Mouse (Mus musculus): ENCODE measurements around the gene Pcsk2. TPM values are rescaled to one million over a fixed set of nuclear protein-coding genes. Genes with fewer than 3 reads are reported as not detected.
A peak's percentile ranks its signal among the peaks of the same experiment; 100 is the strongest.

Gene Pcsk2
- polyA plus RNA-seq, 1 experiment from 2014 or later = 4.8 TPM

DNA sequence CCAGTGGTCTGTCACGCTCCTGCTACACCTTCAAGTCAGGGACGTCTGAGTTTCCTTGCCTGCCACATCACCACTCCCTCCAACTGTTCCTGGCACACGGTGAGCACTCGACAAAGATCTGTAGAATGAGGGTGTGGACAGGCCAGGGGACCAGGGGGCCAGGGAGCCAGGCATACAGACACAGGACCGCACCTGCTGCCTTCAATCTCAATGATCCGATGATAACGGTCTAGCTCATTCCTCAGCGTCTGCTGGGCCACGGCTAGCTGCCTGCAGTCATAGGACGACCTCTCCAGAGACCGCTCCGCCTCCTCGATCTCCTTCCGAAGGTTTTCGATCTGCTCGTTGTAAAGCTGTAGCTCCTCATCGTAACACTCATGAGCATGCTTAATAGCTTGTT is 285.7 kb downstream of the Pcsk2 start:
- no peak overlapping the region for H3K4me3 ChIP-seq (replicated peaks)
- ATAC-seq (ENCODE audit: low FRiP score) = no peak
- H3K27me3 ChIP-seq = no peaks in the 10 kb centered on the region
- H3K4me1 ChIP-seq = no peaks in the 10 kb centered on the region
- WGBS = 80% methylated on average over 17 of the region's 17 CpGs
- no peak overlapping the region for H3K27ac ChIP-seq
- no peaks in the 10 kb centered on the region for H3K9me3 ChIP-seq
- H3K36me3 ChIP-seq (replicated peaks) = no peaks in the 10 kb centered on the region
- H3K9ac ChIP-seq = no peak overlapping the region
- no peak overlapping the region for H3K4me2 ChIP-seq

DNA sequence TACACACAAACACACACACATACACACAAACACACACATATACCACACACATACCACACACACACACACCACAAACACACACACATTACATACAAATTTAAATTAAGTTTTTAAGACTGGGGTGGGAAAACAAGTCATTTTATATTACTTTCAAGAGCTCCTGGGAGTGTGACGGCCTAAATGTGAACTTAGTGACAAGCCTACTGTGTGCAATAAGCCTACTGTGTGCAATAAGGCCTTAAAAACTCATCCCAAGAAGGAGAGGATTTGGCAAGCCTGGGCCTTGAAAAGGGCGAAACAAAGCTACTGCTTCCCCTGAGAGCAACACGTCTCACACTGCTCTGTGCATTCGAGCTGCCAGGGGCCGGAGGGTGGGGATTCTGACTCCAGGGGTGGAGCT is 286.8 kb downstream of the Pcsk2 start:
- WGBS = 69% methylated on average over 5 of the region's 5 CpGs

DNA sequence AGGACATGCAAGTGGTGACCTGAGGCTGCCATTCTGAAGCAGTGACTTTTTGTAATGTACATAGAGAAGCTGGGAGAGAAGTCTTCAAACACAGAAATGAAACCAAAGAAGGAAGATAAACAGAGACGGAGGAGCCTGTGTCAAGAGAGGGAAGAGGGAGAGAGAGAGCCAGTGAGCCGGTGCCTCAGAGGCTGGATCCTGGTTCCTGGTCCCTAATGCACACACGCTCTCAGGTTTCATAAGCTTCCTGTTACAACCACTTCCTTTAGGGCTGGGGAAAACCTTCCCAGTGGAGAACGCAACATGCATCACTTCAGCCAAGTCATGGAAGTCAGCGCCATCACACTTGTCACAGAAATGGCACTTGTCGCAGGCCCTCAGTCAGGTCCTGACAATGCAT is 288.1 kb downstream of the Pcsk2 start:
- no peak overlapping the region for H3K9ac ChIP-seq
- H3K4me3 ChIP-seq (replicated peaks) = no peak overlapping the region
- no peak overlapping the region for H3K27ac ChIP-seq
- no peaks in the 10 kb centered on the region for H3K9me3 ChIP-seq
- ATAC-seq (ENCODE audit: low FRiP score) = no peak
- no peak overlapping the region for H3K4me2 ChIP-seq
- no peaks in the 10 kb centered on the region for H3K27me3 ChIP-seq
- peaks cover 4% of the 10 kb centered on the region for H3K4me1 ChIP-seq
- no peaks in the 10 kb centered on the region for H3K36me3 ChIP-seq (replicated peaks)
- 79% methylated on average over 6 of the region's 6 CpGs for WGBS

More for the DNA sequence above, 286.8 kb downstream of the Pcsk2 start:
- no peak overlapping the region for H3K9ac ChIP-seq
- H3K4me3 ChIP-seq (replicated peaks) = no peak overlapping the region
- H3K36me3 ChIP-seq (replicated peaks) = no peaks in the 10 kb centered on the region
- H3K4me1 ChIP-seq = peaks cover 4% of the 10 kb centered on the region
- H3K4me2 ChIP-seq = no peak overlapping the region
- no peak for ATAC-seq (ENCODE audit: low FRiP score)
- no peaks in the 10 kb centered on the region for H3K27me3 ChIP-seq
- H3K27ac ChIP-seq = no peak overlapping the region
- H3K9me3 ChIP-seq = no peaks in the 10 kb centered on the region

DNA sequence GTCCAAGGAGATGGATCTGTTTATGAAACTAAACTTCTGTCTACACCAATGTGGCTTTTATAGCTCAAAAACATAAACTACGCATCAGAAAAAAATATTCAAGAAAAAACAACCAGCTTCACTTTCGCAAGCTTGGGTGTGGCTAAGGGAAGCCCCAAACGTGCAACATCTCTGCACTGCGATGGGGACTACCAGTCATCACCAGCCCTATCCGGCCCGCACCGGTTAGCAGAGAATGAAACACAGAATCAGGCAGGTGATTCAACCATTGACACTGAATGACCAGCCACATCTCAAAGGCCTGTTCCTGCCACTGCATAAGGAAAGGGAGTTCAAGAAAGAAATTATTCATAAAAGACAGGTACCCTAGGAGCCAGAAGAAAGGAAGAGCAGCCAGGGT is 289.9 kb downstream of the Pcsk2 start:
- H3K4me1 ChIP-seq = peaks cover 4% of the 10 kb centered on the region
- H3K9me3 ChIP-seq = no peaks in the 10 kb centered on the region
- H3K9ac ChIP-seq = no peak overlapping the region
- no peak overlapping the region for H3K27ac ChIP-seq
- H3K4me2 ChIP-seq = no peak overlapping the region
- no peak for ATAC-seq (ENCODE audit: low FRiP score)
- no peaks in the 10 kb centered on the region for H3K36me3 ChIP-seq (replicated peaks)
- no peaks in the 10 kb centered on the region for H3K27me3 ChIP-seq
- no peak overlapping the region for H3K4me3 ChIP-seq (replicated peaks)
- WGBS = 87% methylated on average over 7 of the region's 7 CpGs

DNA sequence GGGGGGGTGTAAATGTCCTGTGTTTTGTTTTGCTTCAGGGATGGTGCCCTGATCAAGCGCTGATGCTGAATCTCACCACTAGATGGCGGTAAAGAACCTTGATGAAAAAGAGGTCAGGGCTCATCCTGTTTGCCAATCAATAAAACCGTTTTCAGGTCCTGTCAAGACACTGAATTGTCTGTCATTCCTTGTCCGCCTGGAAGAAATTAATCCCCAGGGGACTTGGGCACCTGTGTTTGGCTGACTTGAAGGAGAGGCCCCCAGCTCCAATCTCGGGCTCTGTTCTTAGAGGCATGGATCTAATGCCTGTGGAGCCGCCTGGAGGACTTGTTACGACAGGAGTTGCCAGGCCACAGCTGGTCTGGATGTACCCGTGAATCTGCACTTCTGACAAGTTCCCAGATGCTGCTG is 291.3 kb downstream of the Pcsk2 start:
- ATAC-seq (ENCODE audit: low FRiP score) = peak; percentile 77
- Histone ChIP-seq H3K4me1 (peaks cover 4% of the 10 kb centered on the region), H3K27ac (no peak overlapping the region), H3K27me3 (no peaks in the 10 kb centered on the region), H3K4me2 (peak overlapping the region; percentile 50), H3K9me3 (no peaks in the 10 kb centered on the region), H3K4me3 (replicated peaks) (peak overlapping the region; percentile 23), H3K36me3 (replicated peaks) (no peaks in the 10 kb centered on the region), H3K9ac (no peak overlapping the region)
- 1% methylated on average over 8 of the region's 8 CpGs for WGBS

DNA sequence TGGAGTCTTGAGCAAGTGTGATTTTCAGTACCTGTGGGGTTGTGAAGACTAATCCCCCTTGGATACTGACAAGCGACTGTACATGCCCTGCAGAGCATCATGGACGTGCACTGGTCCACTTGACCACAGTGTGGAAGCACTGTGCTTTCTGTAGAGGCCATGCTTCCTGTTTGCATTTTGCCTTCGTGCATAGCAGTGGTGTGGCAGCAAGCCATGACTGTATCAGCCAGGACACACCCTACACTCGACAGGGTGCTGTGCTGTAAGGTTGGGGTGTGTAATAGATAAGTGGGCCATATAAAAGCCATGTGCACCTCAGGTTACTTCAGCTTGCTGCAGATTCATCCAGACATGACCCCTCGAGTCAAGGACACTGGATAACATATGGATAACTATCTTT is 292.7 kb downstream of the Pcsk2 start:
- no peak overlapping the region for H3K4me3 ChIP-seq (replicated peaks)

DNA sequence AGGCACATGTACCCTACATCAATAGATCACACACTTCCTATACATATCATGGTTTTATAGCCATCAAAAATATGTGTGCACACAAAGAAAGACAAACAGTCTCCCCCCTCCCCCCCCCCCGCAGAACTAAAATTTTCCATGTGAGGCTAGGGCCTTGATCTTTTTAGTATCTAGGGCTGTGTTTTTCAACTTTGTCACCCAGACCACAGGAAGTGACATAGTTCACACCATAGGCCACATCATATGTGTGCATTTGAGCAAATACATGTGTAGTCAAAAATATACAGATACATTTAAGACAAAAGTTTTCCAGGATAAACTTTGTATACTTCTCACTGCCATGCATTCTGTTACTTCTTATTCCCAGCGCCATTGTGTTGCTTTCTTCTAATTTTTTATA is 293.5 kb downstream of the Pcsk2 start:
- H3K36me3 ChIP-seq (replicated peaks) = no peaks in the 10 kb centered on the region
- H3K9me3 ChIP-seq = no peaks in the 10 kb centered on the region
- no peak for ATAC-seq (ENCODE audit: low FRiP score)
- no peak overlapping the region for H3K4me2 ChIP-seq
- no peaks in the 10 kb centered on the region for H3K27me3 ChIP-seq
- H3K9ac ChIP-seq = no peak overlapping the region
- WGBS = 88% methylated on average over 2 of the region's 2 CpGs
- no peak overlapping the region for H3K27ac ChIP-seq
- peaks cover 4% of the 10 kb centered on the region for H3K4me1 ChIP-seq
- no peak overlapping the region for H3K4me3 ChIP-seq (replicated peaks)

More for the DNA sequence above, 292.7 kb downstream of the Pcsk2 start:
- H3K27me3 ChIP-seq = no peaks in the 10 kb centered on the region
- H3K4me2 ChIP-seq = no peak overlapping the region
- H3K9ac ChIP-seq = no peak overlapping the region
- no peaks in the 10 kb centered on the region for H3K9me3 ChIP-seq
- 75% methylated on average over 5 of the region's 5 CpGs for WGBS
- no peak overlapping the region for H3K27ac ChIP-seq
- peaks cover 4% of the 10 kb centered on the region for H3K4me1 ChIP-seq
- ATAC-seq (ENCODE audit: low FRiP score) = no peak
- H3K36me3 ChIP-seq (replicated peaks) = no peaks in the 10 kb centered on the region

DNA sequence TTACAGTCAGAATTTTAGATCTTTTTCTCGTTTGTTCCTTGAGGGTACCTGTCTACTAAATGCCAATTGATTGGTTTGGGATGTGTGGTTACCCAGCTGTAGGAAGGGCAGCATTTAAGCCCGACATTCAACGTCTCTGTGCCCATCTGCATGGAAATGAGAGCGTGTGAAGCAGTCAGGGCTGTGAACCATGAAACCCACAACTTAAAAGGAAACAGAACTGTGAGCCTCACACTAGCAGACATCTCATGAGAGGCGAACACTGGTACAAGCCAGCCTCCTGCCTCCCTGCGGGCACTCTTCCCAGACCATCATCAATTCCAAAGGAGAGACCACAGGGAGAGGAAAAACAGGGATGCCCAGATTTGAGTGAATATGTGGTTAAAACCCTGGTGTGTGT is 294.9 kb downstream of the Pcsk2 start:
- no peak for ATAC-seq (ENCODE audit: low FRiP score)
- Histone ChIP-seq H3K9me3 (no peaks in the 10 kb centered on the region), H3K4me3 (replicated peaks) (no peak overlapping the region), H3K9ac (no peak overlapping the region), H3K4me2 (no peak overlapping the region), H3K36me3 (replicated peaks) (no peaks in the 10 kb centered on the region), H3K27ac (no peak overlapping the region), H3K4me1 (peaks cover 4% of the 10 kb centered on the region), H3K27me3 (no peaks in the 10 kb centered on the region)
- WGBS = 85% methylated on average over 6 of the region's 6 CpGs

DNA sequence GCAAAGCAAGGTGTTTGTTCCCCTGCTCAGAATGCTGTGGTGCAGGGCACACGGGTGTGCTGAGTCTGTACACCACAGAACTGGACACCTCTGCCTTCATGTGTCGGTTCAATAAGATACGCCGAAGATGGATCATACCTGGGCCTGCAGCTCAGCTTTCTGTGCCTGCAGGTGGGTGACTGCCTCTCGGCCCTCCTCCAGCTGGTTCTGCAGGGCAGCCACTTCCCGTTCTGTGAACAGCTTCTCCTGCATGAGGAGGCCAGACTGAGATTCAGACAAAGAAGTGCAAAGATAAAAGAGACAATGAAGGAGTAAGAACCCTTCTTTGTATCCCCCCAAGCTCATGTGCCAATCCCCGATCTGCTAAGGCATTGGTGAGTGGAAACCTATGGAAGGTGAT is 295.6 kb downstream of the Pcsk2 start:
- Histone ChIP-seq H3K4me3 (replicated peaks) (no peak overlapping the region), H3K4me2 (no peak overlapping the region), H3K36me3 (replicated peaks) (no peaks in the 10 kb centered on the region), H3K9ac (no peak overlapping the region), H3K27me3 (no peaks in the 10 kb centered on the region), H3K9me3 (no peaks in the 10 kb centered on the region), H3K4me1 (peaks cover 4% of the 10 kb centered on the region), H3K27ac (no peak overlapping the region)
- WGBS = 74% methylated on average over 7 of the region's 7 CpGs
- ATAC-seq (ENCODE audit: low FRiP score) = no peak

DNA sequence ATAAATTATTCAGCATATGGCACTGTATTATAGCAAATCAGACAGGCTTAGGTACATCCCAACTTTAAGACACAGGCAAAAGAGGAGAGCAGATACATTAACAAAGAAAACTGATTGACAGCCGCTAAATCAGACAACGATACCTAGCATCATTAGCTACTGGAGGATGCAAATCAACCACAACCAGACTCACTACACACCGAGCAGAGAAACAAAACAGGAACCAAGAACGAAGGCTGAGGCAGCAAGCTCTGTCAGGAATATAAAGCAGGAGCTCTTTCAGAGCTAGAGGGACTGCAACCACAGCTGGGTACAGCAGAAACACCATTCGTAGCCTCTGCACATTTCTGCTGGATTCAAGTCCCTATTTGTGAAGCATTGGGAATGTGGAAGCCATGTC is 298.8 kb downstream of the Pcsk2 start:
- no peak overlapping the region for H3K27ac ChIP-seq

DNA sequence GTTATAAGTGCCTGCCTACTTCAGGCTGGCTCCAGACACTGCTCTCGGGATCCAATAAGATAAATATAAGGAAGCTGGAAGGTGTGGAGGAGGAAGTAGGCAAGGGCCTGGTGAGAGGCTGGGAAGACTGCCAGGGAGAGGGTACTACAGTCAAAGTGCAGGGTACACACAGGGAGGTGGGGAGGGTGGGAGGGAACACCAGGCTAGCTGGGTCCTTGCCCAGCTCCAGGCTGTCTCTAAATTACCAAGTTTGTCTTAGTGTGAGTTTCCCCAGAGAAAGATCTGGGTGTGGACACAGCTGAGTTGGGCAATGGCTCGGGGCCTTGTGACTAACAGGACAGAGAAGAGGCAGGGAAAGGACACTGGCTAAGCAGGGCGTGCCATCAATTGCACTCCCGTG is 300.8 kb downstream of the Pcsk2 start:
- Histone ChIP-seq H3K4me3 (replicated peaks) (no peak overlapping the region), H3K9me3 (no peaks in the 10 kb centered on the region), H3K9ac (no peak overlapping the region), H3K27me3 (no peaks in the 10 kb centered on the region), H3K4me2 (no peak overlapping the region), H3K27ac (no peak overlapping the region), H3K36me3 (replicated peaks) (no peaks in the 10 kb centered on the region), H3K4me1 (no peaks in the 10 kb centered on the region)
- ATAC-seq (ENCODE audit: low FRiP score) = no peak
- 91% methylated on average over 4 of the region's 4 CpGs for WGBS

More for the DNA sequence above, 298.8 kb downstream of the Pcsk2 start:
- no peak for ATAC-seq (ENCODE audit: low FRiP score)
- no peaks in the 10 kb centered on the region for H3K4me1 ChIP-seq
- H3K9me3 ChIP-seq = no peaks in the 10 kb centered on the region
- no peak overlapping the region for H3K9ac ChIP-seq
- no peak overlapping the region for H3K4me2 ChIP-seq
- WGBS = 76% methylated on average over 5 of the region's 5 CpGs
- H3K27me3 ChIP-seq = no peaks in the 10 kb centered on the region
- no peaks in the 10 kb centered on the region for H3K36me3 ChIP-seq (replicated peaks)
- no peak overlapping the region for H3K4me3 ChIP-seq (replicated peaks)

DNA sequence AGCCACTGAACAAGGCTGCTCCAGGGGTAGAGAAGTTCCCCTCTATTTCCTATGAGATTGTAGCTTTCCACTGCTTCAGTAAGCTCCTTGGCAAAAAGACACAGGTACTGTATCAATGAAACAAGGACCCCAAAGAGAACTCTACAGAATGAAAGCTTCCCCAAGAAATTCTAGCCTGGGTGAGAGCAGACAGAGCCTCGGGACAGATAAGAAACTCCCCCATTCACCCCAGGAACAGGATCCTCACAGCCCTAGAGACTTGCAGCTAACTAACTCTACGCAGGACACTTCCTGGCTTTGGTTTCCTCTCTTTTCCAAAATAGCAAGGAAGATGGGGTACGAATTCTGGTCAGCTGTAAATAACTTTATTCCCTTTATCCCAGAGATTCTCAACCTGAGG is 301.3 kb downstream of the Pcsk2 start:
- Histone ChIP-seq H3K27ac (no peak overlapping the region), H3K4me1 (no peaks in the 10 kb centered on the region), H3K27me3 (no peaks in the 10 kb centered on the region), H3K9ac (no peak overlapping the region), H3K4me3 (replicated peaks) (no peak overlapping the region), H3K4me2 (no peak overlapping the region), H3K36me3 (replicated peaks) (no peaks in the 10 kb centered on the region), H3K9me3 (no peaks in the 10 kb centered on the region)
- 74% methylated on average over 3 of the region's 3 CpGs for WGBS
- no peak for ATAC-seq (ENCODE audit: low FRiP score)

DNA sequence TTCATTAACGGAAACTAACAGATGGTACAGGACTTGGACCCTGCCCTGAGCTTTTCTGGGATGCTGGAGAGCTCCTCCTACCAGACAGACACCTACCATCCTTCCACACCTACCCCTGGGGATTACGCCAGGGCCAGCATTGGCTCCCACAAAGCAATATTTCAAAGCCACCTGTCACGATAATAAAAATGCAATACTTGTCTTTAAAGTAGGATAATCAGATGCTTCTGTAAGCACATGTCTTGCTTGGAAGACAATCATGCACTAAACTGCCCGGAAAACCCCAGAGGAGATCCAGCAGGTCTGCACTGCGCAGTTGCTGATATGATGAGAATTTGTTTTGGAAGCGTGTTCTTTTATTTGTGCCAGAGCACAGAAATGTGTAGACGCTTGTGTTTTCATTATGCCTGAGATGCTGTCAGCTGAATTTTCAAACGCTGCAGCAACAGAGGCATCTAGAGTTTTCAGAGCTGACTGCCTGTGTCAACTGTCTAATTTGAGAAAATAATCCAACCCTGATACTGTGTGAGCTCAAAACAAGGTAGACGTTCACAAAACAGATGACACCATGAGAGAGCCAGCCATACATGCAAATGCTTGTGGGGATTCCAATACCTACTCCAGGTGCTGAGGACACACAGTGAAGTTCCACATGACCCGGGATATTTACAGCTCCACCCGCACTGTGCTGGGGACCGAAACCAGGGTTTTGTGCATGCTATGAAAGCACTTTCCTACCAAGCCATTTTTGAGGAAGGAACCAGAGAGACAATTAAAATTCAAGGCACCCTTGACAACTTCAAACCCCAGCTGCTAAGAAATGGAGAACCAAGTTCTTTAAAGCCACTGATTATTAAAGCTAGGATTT is 305.6 kb downstream of the Pcsk2 start:
- WGBS = 86% methylated on average over 12 of the region's 12 CpGs
- no peak overlapping the region for H3K27ac ChIP-seq
- H3K36me3 ChIP-seq (replicated peaks) = no peaks in the 10 kb centered on the region
- no peak overlapping the region for H3K4me3 ChIP-seq (replicated peaks)
- no peak overlapping the region for H3K4me2 ChIP-seq
- no peaks in the 10 kb centered on the region for H3K27me3 ChIP-seq
- ATAC-seq (ENCODE audit: low FRiP score) = no peak
- no peaks in the 10 kb centered on the region for H3K4me1 ChIP-seq
- no peaks in the 10 kb centered on the region for H3K9me3 ChIP-seq
- H3K9ac ChIP-seq = no peak overlapping the region
